9 mouse cellular contexts compared by ENCODE assay signal in genomic region chr3:68744162-68744561, GRCm38 (mm10). TPM values are rescaled to one million over a fixed set of nuclear protein-coding genes. Genes with fewer than 3 reads are reported as not detected.
A peak's percentile ranks its signal among the peaks of the same experiment; 100 is the strongest.
DNase-seq lines count a peak whose midpoint lies in the region; ATAC-seq and TF ChIP-seq lines count a peak whose summit lies in the region.
"Had no signal": no experiment of that assay in that cellular context is flagged by ENCODE, and none has a peak within 500 bp of the region (broad histone marks: within the 10 kb centered on the region; RNA-seq: fewer than 3 reads in every experiment).

No protein-coding gene starts in this region.

- peak; percentile 32; the same call in 1 of the 2 replicates for TF ChIP-seq CTCF in liver, embryonic 14.5 days (IDR thresholded peaks at IDR 0.05; ENCODE audit: low read depth)
- TF ChIP-seq CTCF in cortical plate, adult 2 months (IDR thresholded peaks at IDR 0.05; ENCODE audit: extremely low read depth, insufficient read depth, low read length), result peak; percentile 24; the same call in 1 of the 2 replicates

- H3K4me3 ChIP-seq in embryonic facial prominence, embryonic 11.5 days (ENCODE audit: low read depth, low read length), result no peak overlapping the region
- H3K4me3 ChIP-seq in embryonic facial prominence, embryonic 10.5 days, result no peak overlapping the region
- no peak overlapping the region for H3K4me3 ChIP-seq in liver, embryonic 14.5 days (ENCODE audit: insufficient read depth in 1 of 2, low read depth in 2 of 2, low read length in 2 of 2)
- no peak overlapping the region for H3K4me3 ChIP-seq in liver, embryonic 11.5 days (ENCODE audit: low read depth, low read length)
- no peak overlapping the region for H3K4me3 ChIP-seq in cortical plate, adult 2 months (ENCODE audit: insufficient read depth, low read length)
- H3K4me3 ChIP-seq: hindbrain, embryonic 15.5 days had no signal

- H3K4me2 ChIP-seq in embryonic facial prominence, embryonic 11.5 days (ENCODE audit: low read depth, low read length), result no peak overlapping the region
- no peak overlapping the region for H3K4me2 ChIP-seq in liver, embryonic 14.5 days (ENCODE audit: low read depth)
- H3K4me2 ChIP-seq in liver, embryonic 11.5 days, result no peak overlapping the region
- H3K4me2 ChIP-seq: hindbrain, embryonic 15.5 days had no signal

- H3K4me1 ChIP-seq in embryonic facial prominence, embryonic 11.5 days (ENCODE audit: control insufficient read depth, insufficient read depth, low read length), result no peaks in the 10 kb centered on the region
- 0 out of 2 replicates have a peak, but pooled peaks cover 3% of the 10 kb centered on the region for H3K4me1 ChIP-seq in embryonic facial prominence, embryonic 10.5 days
- H3K4me1 ChIP-seq in liver, embryonic 14.5 days (replicated peaks; ENCODE audit: control insufficient read depth in 2 of 2, insufficient read depth in 2 of 2, low read length in 1 of 2), result peaks cover 0 to 4% of the 10 kb centered on the region in 2 experiments; a peak in 1 of 4 replicates
- H3K4me1 ChIP-seq in liver, embryonic 11.5 days (replicated peaks; ENCODE audit: control insufficient read depth, insufficient read depth, low read length), result no peaks in the 10 kb centered on the region
- H3K4me1 ChIP-seq in cortical plate, adult 2 months (ENCODE audit: control insufficient read depth, insufficient read depth, low read length), result peaks cover 3% of the 10 kb centered on the region
- H3K4me1 ChIP-seq: hindbrain, embryonic 15.5 days had no signal

- ATAC-seq in embryonic facial prominence, embryonic 11.5 days (replicated peaks; ENCODE audit: insufficient number of reproducible peaks, low FRiP score, low TSS enrichment, low read depth), result no peak
- ATAC-seq in liver, embryonic 14.5 days (ENCODE audit: insufficient read depth), result no peak
- ATAC-seq in liver, embryonic 11.5 days (replicated peaks; ENCODE audit: low FRiP score), result no peak
- no peak; the same call in 1 of the 2 replicates for ATAC-seq in erythroblast, adult 5-6 weeks (replicated peaks; ENCODE audit: low FRiP score, poor library complexity, severe bottlenecking)

- TF ChIP-seq POLR2A in cortical plate, adult 2 months (IDR thresholded peaks at IDR 0.05; ENCODE audit: extremely low read depth, insufficient read depth, low read length), result no peak

- H3K27me3 ChIP-seq in embryonic facial prominence, embryonic 11.5 days (ENCODE audit: control insufficient read depth, insufficient read depth, low read length), result no peaks in the 10 kb centered on the region
- no peaks in the 10 kb centered on the region for H3K27me3 ChIP-seq in embryonic facial prominence, embryonic 10.5 days (replicated peaks; ENCODE audit: low read depth, poor library complexity, severe bottlenecking)
- no peaks in the 10 kb centered on the region for H3K27me3 ChIP-seq in liver, embryonic 14.5 days (ENCODE audit: control insufficient read depth, insufficient read depth, low read length)
- H3K27me3 ChIP-seq in liver, embryonic 11.5 days (replicated peaks; ENCODE audit: control insufficient read depth, insufficient read depth, low read length), result no peaks in the 10 kb centered on the region
- H3K27me3 ChIP-seq: hindbrain, embryonic 15.5 days had no signal

- H3K9me3 ChIP-seq in embryonic facial prominence, embryonic 11.5 days (replicated peaks; ENCODE audit: control insufficient read depth, low read length), result no peaks in the 10 kb centered on the region
- peaks cover 4% of the 10 kb centered on the region; the same call in 1 of the 2 replicates for H3K9me3 ChIP-seq in embryonic facial prominence, embryonic 10.5 days
- no peaks in the 10 kb centered on the region for H3K9me3 ChIP-seq in liver, embryonic 14.5 days (ENCODE audit: control insufficient read depth, low read length)
- H3K9me3 ChIP-seq in liver, embryonic 11.5 days (ENCODE audit: control insufficient read depth, low read length), result no peaks in the 10 kb centered on the region
- H3K9me3 ChIP-seq: hindbrain, embryonic 15.5 days had no signal

- H3K27ac ChIP-seq in embryonic facial prominence, embryonic 11.5 days (replicated peaks; ENCODE audit: low read depth, low read length), result no peak overlapping the region
- H3K27ac ChIP-seq in embryonic facial prominence, embryonic 10.5 days (replicated peaks), result no peak overlapping the region
- H3K27ac ChIP-seq in liver, embryonic 14.5 days, result no peak overlapping the region
- no peak overlapping the region for H3K27ac ChIP-seq in liver, embryonic 11.5 days (ENCODE audit: low read depth, low read length)
- no peak overlapping the region for H3K27ac ChIP-seq in cortical plate, adult 2 months (ENCODE audit: insufficient read depth, low read length)
- H3K27ac ChIP-seq: hindbrain, embryonic 15.5 days had no signal

- H3K36me3 ChIP-seq in embryonic facial prominence, embryonic 11.5 days (replicated peaks; ENCODE audit: control insufficient read depth, insufficient read depth, low read depth, low read length), result no peaks in the 10 kb centered on the region
- H3K36me3 ChIP-seq in embryonic facial prominence, embryonic 10.5 days (replicated peaks), result no peaks in the 10 kb centered on the region
- no peaks in the 10 kb centered on the region for H3K36me3 ChIP-seq in liver, embryonic 14.5 days (replicated peaks; ENCODE audit: control insufficient read depth, insufficient read depth, low read depth)
- no peaks in the 10 kb centered on the region for H3K36me3 ChIP-seq in liver, embryonic 11.5 days (ENCODE audit: control insufficient read depth, insufficient read depth, low read length)
- H3K36me3 ChIP-seq: hindbrain, embryonic 15.5 days had no signal

- TF ChIP-seq EP300 in liver, embryonic 14.5 days (IDR thresholded peaks at IDR 0.05; ENCODE audit: low read depth), result no peak

- H3K9ac ChIP-seq in embryonic facial prominence, embryonic 11.5 days (replicated peaks; ENCODE audit: low read length), result no peak overlapping the region
- no peak overlapping the region for H3K9ac ChIP-seq in liver, embryonic 14.5 days (replicated peaks)
- no peak overlapping the region for H3K9ac ChIP-seq in liver, embryonic 11.5 days (ENCODE audit: low read depth, low read length)
- H3K9ac ChIP-seq: hindbrain, embryonic 15.5 days had no signal

- 83% methylated on average over 1 of the region's 1 CpGs for WGBS in embryonic facial prominence, embryonic 11.5 days
- WGBS in embryonic facial prominence, embryonic 10.5 days, result 85% methylated on average over 1 of the region's 1 CpGs
- 42% methylated on average over 1 of the region's 1 CpGs for WGBS in liver, embryonic 14.5 days (ENCODE audit: insufficient replicate concordance)
- whole genome bisulfite sequencing in liver, embryonic 11.5 days, result 68% methylated on average over 1 of the region's 1 CpGs

- peak; percentile 66 for DNase-seq in embryonic facial prominence, embryonic 11.5 days (ENCODE audit: low spot score)
- no peak for DNase-seq in embryonic facial prominence, embryonic 10.5 days (ENCODE audit: low spot score)
- peak in 1 of 3 experiments; percentile 7 for DNase-seq in liver, embryonic 14.5 days (ENCODE audit: low read depth in 3 of 3, low spot score in 3 of 3)
- no peak for DNase-seq in liver, embryonic 11.5 days (ENCODE audit: low spot score)
- peak; percentile 16 for DNase-seq in retina, adult 2 months (ENCODE audit: low read depth, low spot score)
- no peak for DNase-seq in heart, postnatal 4 days

RNA-seq across cellular contexts. Expression of gene Il12a, which starts 53.7 kb away (rescaled TPM):
- polyA plus RNA-seq in embryonic facial prominence, embryonic 11.5 days (2014; fragmentation: Nextera tagmentation; extraction: Ambion mirVana), result not detected in 2 replicates
- polyA plus RNA-seq in embryonic facial prominence, embryonic 10.5 days (2016; fragmentation: Nextera tagmentation; extraction: Ambion mirVana), result not detected in 2 replicates
- polyA plus RNA-seq in liver, embryonic 14.5 days (2012; rRNA removed), result 1.9 and 2.3 TPM in 2 replicates
- polyA plus RNA-seq in liver, embryonic 14.5 days (2014; fragmentation: Nextera tagmentation; extraction: Ambion mirVana), result 1.8 and 1.9 TPM in 2 replicates
- 4.2 and 4.7 TPM in 2 replicates for polyA plus RNA-seq in liver, embryonic 11.5 days (2014; fragmentation: Nextera tagmentation; extraction: Ambion mirVana)
- 6.7 and 7.0 TPM in 2 replicates for polyA plus RNA-seq in cortical plate, adult 2 months (2012; rRNA removed)
- 1.0 and 1.2 TPM in 2 replicates for total RNA-seq in erythroblast, adult 5-6 weeks (2015; ENCODE audit: low replicate concordance)
- total RNA-seq in erythroblast, adult 5-6 weeks (2017; ENCODE audit: low replicate concordance), result 1.7 and 8.4 TPM in 2 replicates
- total RNA-seq in heart, postnatal 4 days (2021), result under 1 TPM in 1 of 2 experiments, not detected in 1; 0.20 TPM

Comparison
In these comparisons a context has a peak if more than half of its experiments do, and no peak if none do; other contexts are left out.
1. DNase-seq: peak in embryonic facial prominence, embryonic 11.5 days (single experiment) and retina, adult 2 months (single experiment); none in embryonic facial prominence, embryonic 10.5 days (single experiment), liver, embryonic 11.5 days (single experiment) and heart, postnatal 4 days (single experiment).